Mouse (Mus musculus): ENCODE measurements around the gene Zc3h12c. TPM values are rescaled to one million over a fixed set of nuclear protein-coding genes. Genes with fewer than 3 reads are reported as not detected.
"Not testable (repeated sequence)": the region's sequence is repeated elsewhere in the genome, so short reads cannot be mapped to it uniquely, and the experiment has no call there.

Zc3h12c gene
- polyA plus RNA-seq, 2 experiments, result 2.9 to 4.7 TPM

GRCm38 (mm10) chr9:52091752-52092151 is 76.6 kb downstream of the Zc3h12c start:
- WGBS, result 93% methylated on average over 9 of the region's 9 CpGs
- Histone ChIP-seq H3K27me3 (ENCODE audit: control insufficient read depth, insufficient read depth, low read length) (no peaks in the 10 kb centered on the region), H3K4me3 (replicated peaks; ENCODE audit: low read length) (no peak overlapping the region), H3K27ac (replicated peaks; ENCODE audit: low read depth, low read length) (no peak overlapping the region), H3K4me2 (replicated peaks; ENCODE audit: low read depth, low read length, severe bottlenecking) (no peak overlapping the region), H3K4me1 (ENCODE audit: control insufficient read depth, insufficient read depth, low read length) (no peaks in the 10 kb centered on the region), H3K36me3 (ENCODE audit: control insufficient read depth, insufficient read depth, low read length) (peaks cover 31% of the 10 kb centered on the region), H3K9me3 (ENCODE audit: control insufficient read depth, low read length) (no peaks in the 10 kb centered on the region), H3K9ac (ENCODE audit: low read depth, low read length, severe bottlenecking) (no peak overlapping the region)
- ATAC-seq (ENCODE audit: low FRiP score, low read depth), result no peak
- TF ChIP-seq POLR2A (IDR thresholded peaks at IDR 0.05; ENCODE audit: borderline replicate concordance, extremely low read depth, insufficient read depth, insufficient read length), result no peak
- no peak for DNase-seq (ENCODE audit: low spot score)

DNA sequence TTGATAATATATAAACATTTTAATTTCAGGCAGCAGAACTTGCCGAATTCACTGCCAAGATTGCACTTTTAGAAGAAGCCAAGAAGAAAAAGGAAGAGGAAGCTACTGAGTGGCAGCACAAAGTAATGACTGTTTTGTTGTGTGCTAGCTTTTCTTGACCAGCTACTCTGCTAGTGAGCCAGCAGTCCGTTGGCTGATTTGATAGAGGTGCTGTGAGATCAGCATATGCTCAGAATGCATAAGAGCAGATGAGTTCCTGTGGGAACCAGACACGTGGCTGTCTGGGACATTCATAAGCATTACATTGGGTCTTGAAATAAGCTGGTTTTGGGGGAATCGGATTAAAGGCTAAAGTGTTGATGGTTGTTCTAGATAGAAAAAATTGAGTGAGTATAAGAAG is 86.0 kb downstream of the Zc3h12c start:
- Histone ChIP-seq H3K9me3 (ENCODE audit: control insufficient read depth, low read length) (no peaks in the 10 kb centered on the region), H3K36me3 (ENCODE audit: control insufficient read depth, insufficient read depth, low read length) (peaks cover 80% of the 10 kb centered on the region), H3K27ac (replicated peaks; ENCODE audit: low read depth, low read length) (no peak overlapping the region), H3K9ac (ENCODE audit: low read depth, low read length, severe bottlenecking) (no peak overlapping the region), H3K27me3 (ENCODE audit: control insufficient read depth, insufficient read depth, low read length) (no peaks in the 10 kb centered on the region), H3K4me2 (replicated peaks; ENCODE audit: low read depth, low read length, severe bottlenecking) (no peak overlapping the region), H3K4me3 (replicated peaks; ENCODE audit: low read length) (no peak overlapping the region), H3K4me1 (ENCODE audit: control insufficient read depth, insufficient read depth, low read length) (no peaks in the 10 kb centered on the region)
- ATAC-seq (ENCODE audit: low FRiP score, low read depth) (no peak), DNase-seq (ENCODE audit: low spot score) (no peak)
- 88% methylated on average over 4 of the region's 4 CpGs for WGBS
- TF ChIP-seq POLR2A (IDR thresholded peaks at IDR 0.05; ENCODE audit: borderline replicate concordance, extremely low read depth, insufficient read depth, insufficient read length), result no peak

DNA sequence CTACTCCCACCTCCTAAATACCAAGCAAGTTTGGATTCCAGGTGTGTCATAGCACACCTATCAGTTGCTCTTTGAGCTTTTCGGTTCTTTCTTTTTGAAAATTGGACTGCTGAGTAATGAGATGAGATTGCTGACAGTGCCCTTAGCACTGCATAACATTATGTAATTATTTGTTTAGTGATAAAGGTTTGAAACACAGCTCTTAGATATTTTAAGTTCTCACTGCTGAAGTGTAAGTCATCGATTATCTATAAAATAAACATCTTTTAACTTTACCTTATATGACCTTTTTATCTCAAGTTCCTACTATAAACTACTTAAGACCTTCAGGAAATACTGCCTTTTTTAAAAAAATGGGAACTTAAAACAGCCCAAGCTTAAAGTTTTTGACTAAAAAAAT is 86.4 kb downstream of the Zc3h12c start:
- WGBS, result 92% methylated on average over 2 of the region's 2 CpGs
- no peak for ATAC-seq (ENCODE audit: low FRiP score, low read depth)
- no peak for TF ChIP-seq POLR2A (IDR thresholded peaks at IDR 0.05; ENCODE audit: borderline replicate concordance, extremely low read depth, insufficient read depth, insufficient read length)
- Histone ChIP-seq H3K27ac (replicated peaks; ENCODE audit: low read depth, low read length) (no peak overlapping the region), H3K4me2 (replicated peaks; ENCODE audit: low read depth, low read length, severe bottlenecking) (no peak overlapping the region), H3K4me1 (ENCODE audit: control insufficient read depth, insufficient read depth, low read length) (no peaks in the 10 kb centered on the region), H3K36me3 (ENCODE audit: control insufficient read depth, insufficient read depth, low read length) (peaks cover 80% of the 10 kb centered on the region), H3K4me3 (replicated peaks; ENCODE audit: low read length) (no peak overlapping the region), H3K9ac (ENCODE audit: low read depth, low read length, severe bottlenecking) (no peak overlapping the region), H3K27me3 (ENCODE audit: control insufficient read depth, insufficient read depth, low read length) (no peaks in the 10 kb centered on the region), H3K9me3 (ENCODE audit: control insufficient read depth, low read length) (no peaks in the 10 kb centered on the region)
- DNase-seq (ENCODE audit: low spot score), result no peak

- Histone ChIP-seq H3K4me1 (ENCODE audit: control insufficient read depth, insufficient read depth, low read length) (no peaks in the 10 kb centered on the region), H3K36me3 (ENCODE audit: control insufficient read depth, insufficient read depth, low read length) (peaks cover 80% of the 10 kb centered on the region)
Measured at GRCm38 (mm10) chr9:52077692-52078091, 90.7 kb downstream of the Zc3h12c start.

DNA sequence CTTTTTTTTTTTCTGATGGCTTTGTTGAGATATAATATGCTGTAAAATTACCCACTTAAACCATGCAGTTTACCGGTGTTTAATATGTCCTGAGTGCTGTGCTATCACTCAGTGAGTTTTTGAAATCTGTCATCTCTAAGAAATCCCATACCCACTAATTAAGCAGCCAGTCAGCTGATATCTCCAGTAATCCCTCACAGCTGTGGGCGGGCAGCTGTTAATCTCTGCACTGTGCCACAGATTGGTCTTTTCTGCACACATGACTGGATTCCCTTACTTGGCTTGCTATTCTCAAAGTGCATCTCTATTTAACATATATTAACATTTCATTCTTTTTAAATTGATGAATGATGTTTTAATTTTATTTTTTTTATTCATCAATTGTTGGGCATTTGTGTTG is 92.3 kb downstream of the Zc3h12c start:
- TF ChIP-seq POLR2A (IDR thresholded peaks at IDR 0.05; ENCODE audit: borderline replicate concordance, extremely low read depth, insufficient read depth, insufficient read length), result no peak
- no peak overlapping the region for H3K4me3 ChIP-seq (replicated peaks; ENCODE audit: low read length)
- WGBS, result 93% methylated on average over 2 of the region's 2 CpGs
- H3K27ac ChIP-seq (replicated peaks; ENCODE audit: low read depth, low read length), result no peak overlapping the region
- no peak overlapping the region for H3K4me2 ChIP-seq (replicated peaks; ENCODE audit: low read depth, low read length, severe bottlenecking)
- H3K9ac ChIP-seq (ENCODE audit: low read depth, low read length, severe bottlenecking), result no peak overlapping the region
- H3K36me3 ChIP-seq (ENCODE audit: control insufficient read depth, insufficient read depth, low read length), result peaks cover 77% of the 10 kb centered on the region
- ATAC-seq (ENCODE audit: low FRiP score, low read depth) (no peak), DNase-seq (ENCODE audit: low spot score) (no peak)
- no peaks in the 10 kb centered on the region for H3K27me3 ChIP-seq (ENCODE audit: control insufficient read depth, insufficient read depth, low read length)
- H3K9me3 ChIP-seq (ENCODE audit: control insufficient read depth, low read length), result no peaks in the 10 kb centered on the region
- no peaks in the 10 kb centered on the region for H3K4me1 ChIP-seq (ENCODE audit: control insufficient read depth, insufficient read depth, low read length)

More at GRCm38 (mm10) chr9:52077692-52078091, 90.7 kb downstream of the Zc3h12c start:
- no peak overlapping the region for H3K9ac ChIP-seq (ENCODE audit: low read depth, low read length, severe bottlenecking)
- ATAC-seq (ENCODE audit: low FRiP score, low read depth) (no peak), DNase-seq (ENCODE audit: low spot score) (no peak)
- no peak overlapping the region for H3K4me3 ChIP-seq (replicated peaks; ENCODE audit: low read length)
- no peak overlapping the region for H3K27ac ChIP-seq (replicated peaks; ENCODE audit: low read depth, low read length)
- WGBS, result 82% methylated on average over 1 of the region's 1 CpGs
- H3K9me3 ChIP-seq (ENCODE audit: control insufficient read depth, low read length), result no peaks in the 10 kb centered on the region
- H3K4me2 ChIP-seq (replicated peaks; ENCODE audit: low read depth, low read length, severe bottlenecking), result no peak overlapping the region
- TF ChIP-seq POLR2A (IDR thresholded peaks at IDR 0.05; ENCODE audit: borderline replicate concordance, extremely low read depth, insufficient read depth, insufficient read length), result no peak
- no peaks in the 10 kb centered on the region for H3K27me3 ChIP-seq (ENCODE audit: control insufficient read depth, insufficient read depth, low read length)

- no peak overlapping the region for H3K4me2 ChIP-seq (replicated peaks; ENCODE audit: low read depth, low read length, severe bottlenecking)
- no peak for TF ChIP-seq POLR2A (IDR thresholded peaks at IDR 0.05; ENCODE audit: borderline replicate concordance, extremely low read depth, insufficient read depth, insufficient read length)
- DNase-seq (ENCODE audit: low spot score) (no peak), ATAC-seq (ENCODE audit: low FRiP score, low read depth) (no peak)
- no peak overlapping the region for H3K27ac ChIP-seq (replicated peaks; ENCODE audit: low read depth, low read length)
- no peaks in the 10 kb centered on the region for H3K9me3 ChIP-seq (ENCODE audit: control insufficient read depth, low read length)
- no peaks in the 10 kb centered on the region for H3K4me1 ChIP-seq (ENCODE audit: control insufficient read depth, insufficient read depth, low read length)
- no peak overlapping the region for H3K9ac ChIP-seq (ENCODE audit: low read depth, low read length, severe bottlenecking)
- H3K36me3 ChIP-seq (ENCODE audit: control insufficient read depth, insufficient read depth, low read length), result peaks cover 77% of the 10 kb centered on the region
- H3K4me3 ChIP-seq (replicated peaks; ENCODE audit: low read length), result no peak overlapping the region
- no peaks in the 10 kb centered on the region for H3K27me3 ChIP-seq (ENCODE audit: control insufficient read depth, insufficient read depth, low read length)
Measured at GRCm38 (mm10) chr9:52072202-52072601, 96.2 kb downstream of the Zc3h12c start.

- not testable (repeated sequence) for H3K9ac ChIP-seq (ENCODE audit: low read depth, low read length, severe bottlenecking); H3K4me1 ChIP-seq (ENCODE audit: control insufficient read depth, insufficient read depth, low read length); DNase-seq (ENCODE audit: low spot score); H3K27me3 ChIP-seq (ENCODE audit: control insufficient read depth, insufficient read depth, low read length); H3K27ac ChIP-seq (replicated peaks; ENCODE audit: low read depth, low read length); H3K9me3 ChIP-seq (ENCODE audit: control insufficient read depth, low read length); ATAC-seq (ENCODE audit: low FRiP score, low read depth); H3K4me2 ChIP-seq (replicated peaks; ENCODE audit: low read depth, low read length, severe bottlenecking); H3K4me3 ChIP-seq (replicated peaks; ENCODE audit: low read length)
- H3K36me3 ChIP-seq (ENCODE audit: control insufficient read depth, insufficient read depth, low read length), result peaks cover 77% of the 10 kb centered on the region
Measured at GRCm38 (mm10) chr9:52071352-52071751, 97.0 kb downstream of the Zc3h12c start.

All from limb, embryonic 14.5 days (tissue).